Mouse (Mus musculus): ENCODE measurements around the gene Cabin1. TPM values are rescaled to one million over a fixed set of nuclear protein-coding genes. Genes with fewer than 3 reads are reported as not detected.

The Cabin1 gene
- polyA plus RNA-seq, 1 experiment: 19.7 TPM

DNA sequence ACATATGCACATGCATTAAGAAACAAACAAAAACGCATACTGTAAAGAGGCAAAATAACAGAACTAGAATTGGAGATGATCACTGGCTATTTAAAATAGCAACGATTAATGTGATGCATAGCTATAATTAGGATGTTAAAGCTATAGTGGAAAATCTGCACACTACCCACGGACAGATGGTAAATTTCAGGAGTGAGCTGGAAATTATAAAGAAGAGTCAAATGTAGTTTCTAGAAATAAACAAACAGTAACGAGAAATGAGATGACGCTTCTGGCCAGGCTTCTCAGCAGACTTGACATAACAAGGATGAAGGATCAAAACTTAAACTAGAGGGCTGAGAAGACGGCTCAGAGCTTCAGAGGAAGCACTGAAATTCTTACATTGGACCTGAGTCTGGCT, 62.9 kb downstream of the Cabin1 start:
- H3K36me3 ChIP-seq (ENCODE audit: control insufficient read depth, insufficient read depth, low read length): peaks cover 4% of the 10 kb centered on the region
- no peak for TF ChIP-seq POLR2A (IDR thresholded peaks at IDR 0.05; ENCODE audit: control insufficient read depth, low read depth, low read length)
- TF ChIP-seq CTCF (IDR thresholded peaks at IDR 0.05; ENCODE audit: control insufficient read depth, insufficient read depth, insufficient replicate concordance, low read depth, low read length): no peak
- H3K27me3 ChIP-seq (ENCODE audit: control insufficient read depth, insufficient read depth, low read length): no peaks in the 10 kb centered on the region
- H3K4me3 ChIP-seq (ENCODE audit: control insufficient read depth, low read depth, low read length): no peak overlapping the region
- no peaks in the 10 kb centered on the region for H3K4me1 ChIP-seq (ENCODE audit: control insufficient read depth, insufficient read depth, low read length)
- H3K27ac ChIP-seq (ENCODE audit: control insufficient read depth, insufficient read depth, low read depth, low read length): no peak overlapping the region

DNA sequence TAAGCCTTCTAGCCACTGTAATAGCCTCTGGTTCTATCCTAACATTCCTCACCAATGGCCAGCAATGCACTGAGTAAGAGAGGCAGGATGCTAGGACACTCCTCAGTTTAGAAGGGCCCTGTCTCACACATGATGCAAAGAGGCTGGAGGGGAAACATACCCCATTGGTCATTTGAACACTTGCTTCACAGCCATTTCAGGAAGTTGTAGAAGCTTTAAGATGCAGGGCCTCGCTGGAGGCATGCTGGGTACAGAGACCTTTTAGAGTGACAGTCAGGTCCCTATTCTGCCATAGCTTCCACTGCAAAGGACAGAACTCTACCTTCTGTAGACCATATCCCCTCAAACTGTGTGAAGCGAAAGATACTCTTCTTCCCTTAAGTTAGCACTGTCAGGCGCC, 66.4 kb downstream of the Cabin1 start:
- Histone ChIP-seq H3K27ac (ENCODE audit: control insufficient read depth, insufficient read depth, low read depth, low read length) (no peak overlapping the region), H3K27me3 (ENCODE audit: control insufficient read depth, insufficient read depth, low read length) (no peaks in the 10 kb centered on the region), H3K4me3 (ENCODE audit: control insufficient read depth, low read depth, low read length) (no peak overlapping the region), H3K36me3 (ENCODE audit: control insufficient read depth, insufficient read depth, low read length) (peaks cover 3% of the 10 kb centered on the region), H3K4me1 (ENCODE audit: control insufficient read depth, insufficient read depth, low read length) (no peaks in the 10 kb centered on the region)
- TF ChIP-seq CTCF (IDR thresholded peaks at IDR 0.05; ENCODE audit: control insufficient read depth, insufficient read depth, insufficient replicate concordance, low read depth, low read length): no peak
- TF ChIP-seq POLR2A (IDR thresholded peaks at IDR 0.05; ENCODE audit: control insufficient read depth, low read depth, low read length): no peak

DNA sequence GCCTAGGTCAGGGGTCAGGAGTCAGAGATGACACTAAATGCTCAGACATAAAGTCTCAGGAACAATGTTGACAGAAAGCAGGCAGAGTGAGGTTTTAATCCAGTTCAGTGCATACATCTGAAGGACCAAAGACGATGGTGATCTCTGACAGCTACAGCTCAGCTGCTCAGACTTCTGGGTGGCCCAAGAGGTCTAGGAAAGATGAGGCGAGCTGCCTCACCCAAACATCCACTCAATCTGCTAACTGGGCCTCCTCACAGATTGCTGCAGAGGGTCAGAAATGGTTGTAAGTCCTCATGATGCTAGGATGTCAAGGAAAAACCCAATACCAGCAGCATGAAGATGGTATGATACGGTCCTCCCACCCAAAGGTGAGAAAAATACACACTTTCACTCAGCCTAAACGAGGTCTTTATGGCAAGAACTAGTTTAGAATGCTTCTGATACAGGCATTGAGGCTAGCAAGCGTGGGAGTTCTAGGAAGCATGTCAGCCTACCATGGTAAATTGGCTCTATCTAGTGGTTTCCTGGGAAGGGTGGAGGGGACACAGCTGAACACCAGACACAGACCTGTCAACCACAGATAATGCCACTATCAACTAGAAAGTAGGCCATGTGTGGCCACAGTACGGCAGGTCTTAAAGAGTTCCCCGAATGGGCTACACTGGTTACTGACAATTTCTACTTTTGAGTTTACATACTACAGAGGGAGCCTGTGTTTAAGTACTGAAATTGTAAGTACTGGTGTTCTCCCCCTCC, 67.4 kb downstream of the Cabin1 start:
- no peak overlapping the region for H3K27ac ChIP-seq (ENCODE audit: control insufficient read depth, insufficient read depth, low read depth, low read length)
- H3K4me1 ChIP-seq (ENCODE audit: control insufficient read depth, insufficient read depth, low read length): no peaks in the 10 kb centered on the region
- TF ChIP-seq CTCF (IDR thresholded peaks at IDR 0.05; ENCODE audit: control insufficient read depth, insufficient read depth, insufficient replicate concordance, low read depth, low read length): no peak
- TF ChIP-seq POLR2A (IDR thresholded peaks at IDR 0.05; ENCODE audit: control insufficient read depth, low read depth, low read length): no peak
- peaks cover 2% of the 10 kb centered on the region for H3K36me3 ChIP-seq (ENCODE audit: control insufficient read depth, insufficient read depth, low read length)
- no peaks in the 10 kb centered on the region for H3K27me3 ChIP-seq (ENCODE audit: control insufficient read depth, insufficient read depth, low read length)
- H3K4me3 ChIP-seq (ENCODE audit: control insufficient read depth, low read depth, low read length): no peak overlapping the region

DNA sequence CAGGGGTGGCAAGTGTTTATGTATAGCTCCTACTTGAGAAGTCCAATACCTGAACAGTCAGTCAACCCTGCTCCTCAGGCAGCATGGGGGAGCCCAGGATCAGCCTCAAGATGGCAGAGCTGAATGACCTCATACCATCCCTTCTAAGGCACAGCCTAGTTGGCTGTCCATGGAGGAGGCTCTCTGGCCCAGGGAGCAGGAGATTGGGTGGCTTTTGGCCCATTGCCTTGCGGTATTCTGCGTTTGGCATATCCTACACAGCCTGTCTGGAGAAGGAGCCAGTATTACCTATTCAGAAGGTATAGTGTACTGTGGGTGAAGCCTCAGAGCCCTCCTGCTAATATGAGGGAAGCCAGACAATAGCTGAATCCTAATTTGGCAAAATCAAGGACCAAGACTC, 68.6 kb downstream of the Cabin1 start:
- no peak overlapping the region for H3K4me3 ChIP-seq (ENCODE audit: control insufficient read depth, low read depth, low read length)
- no peak overlapping the region for H3K27ac ChIP-seq (ENCODE audit: control insufficient read depth, insufficient read depth, low read depth, low read length)
- H3K4me1 ChIP-seq (ENCODE audit: control insufficient read depth, insufficient read depth, low read length): no peaks in the 10 kb centered on the region
- no peaks in the 10 kb centered on the region; the same call in none of the 2 replicates for H3K36me3 ChIP-seq (ENCODE audit: control insufficient read depth, insufficient read depth, low read length)
- TF ChIP-seq CTCF (IDR thresholded peaks at IDR 0.05; ENCODE audit: control insufficient read depth, insufficient read depth, insufficient replicate concordance, low read depth, low read length): no peak
- TF ChIP-seq POLR2A (IDR thresholded peaks at IDR 0.05; ENCODE audit: control insufficient read depth, low read depth, low read length): no peak
- H3K27me3 ChIP-seq (ENCODE audit: control insufficient read depth, insufficient read depth, low read length): no peaks in the 10 kb centered on the region

DNA sequence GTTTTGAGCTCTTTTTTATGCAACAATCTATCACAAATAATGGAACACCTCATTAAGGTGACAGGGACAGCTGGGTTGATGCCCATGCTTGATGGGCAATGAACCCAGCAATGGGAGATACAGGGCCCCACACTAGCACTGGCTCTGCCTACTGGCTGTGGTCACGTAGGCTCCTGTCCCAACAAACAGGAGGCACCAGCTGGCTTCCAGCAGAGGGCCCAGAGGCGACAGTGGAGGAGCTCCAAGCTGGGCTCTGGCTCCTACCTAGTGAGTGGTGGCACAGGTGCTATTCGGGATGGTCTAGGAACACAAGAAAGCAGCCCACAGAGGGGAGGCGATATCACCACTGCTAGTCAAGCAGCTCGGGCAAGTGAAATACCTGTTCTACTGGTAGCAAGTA, 69.1 kb downstream of the Cabin1 start:
- TF ChIP-seq CTCF (IDR thresholded peaks at IDR 0.05; ENCODE audit: control insufficient read depth, insufficient read depth, insufficient replicate concordance, low read depth, low read length): no peak
- no peak for TF ChIP-seq POLR2A (IDR thresholded peaks at IDR 0.05; ENCODE audit: control insufficient read depth, low read depth, low read length)
- H3K4me1 ChIP-seq (ENCODE audit: control insufficient read depth, insufficient read depth, low read length): no peaks in the 10 kb centered on the region
- H3K27ac ChIP-seq (ENCODE audit: control insufficient read depth, insufficient read depth, low read depth, low read length): no peak overlapping the region
- H3K36me3 ChIP-seq (ENCODE audit: control insufficient read depth, insufficient read depth, low read length): no peaks in the 10 kb centered on the region; the same call in none of the 2 replicates
- H3K27me3 ChIP-seq (ENCODE audit: control insufficient read depth, insufficient read depth, low read length): no peaks in the 10 kb centered on the region
- H3K4me3 ChIP-seq (ENCODE audit: control insufficient read depth, low read depth, low read length): no peak overlapping the region

DNA sequence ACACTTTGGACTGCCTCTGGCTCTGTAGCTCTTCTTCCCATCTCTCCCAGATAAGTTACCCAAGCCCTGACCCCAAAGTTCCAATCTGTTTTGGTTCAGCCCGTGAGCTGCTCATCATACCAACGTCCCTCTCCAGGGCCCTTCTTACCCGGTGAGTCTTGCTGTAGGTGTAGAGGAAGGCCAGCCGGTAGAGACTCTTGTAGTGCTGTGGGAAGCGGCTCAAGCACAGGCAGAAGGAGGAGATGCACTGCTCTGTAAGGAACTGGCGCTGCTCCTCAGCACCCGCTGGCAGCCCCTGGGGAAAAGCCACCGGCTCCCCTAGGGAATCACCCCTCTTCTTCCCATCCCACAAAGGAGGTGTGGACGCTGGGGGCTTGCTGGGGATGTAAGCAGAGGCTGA, 69.6 kb downstream of the Cabin1 start:
- no peaks in the 10 kb centered on the region for H3K27me3 ChIP-seq (ENCODE audit: control insufficient read depth, insufficient read depth, low read length)
- H3K36me3 ChIP-seq (ENCODE audit: control insufficient read depth, insufficient read depth, low read length): no peaks in the 10 kb centered on the region; the same call in none of the 2 replicates
- TF ChIP-seq POLR2A (IDR thresholded peaks at IDR 0.05; ENCODE audit: control insufficient read depth, low read depth, low read length): no peak
- TF ChIP-seq CTCF (IDR thresholded peaks at IDR 0.05; ENCODE audit: control insufficient read depth, insufficient read depth, insufficient replicate concordance, low read depth, low read length): no peak
- no peak overlapping the region for H3K27ac ChIP-seq (ENCODE audit: control insufficient read depth, insufficient read depth, low read depth, low read length)
- H3K4me1 ChIP-seq (ENCODE audit: control insufficient read depth, insufficient read depth, low read length): no peaks in the 10 kb centered on the region
- H3K4me3 ChIP-seq (ENCODE audit: control insufficient read depth, low read depth, low read length): no peak overlapping the region

DNA sequence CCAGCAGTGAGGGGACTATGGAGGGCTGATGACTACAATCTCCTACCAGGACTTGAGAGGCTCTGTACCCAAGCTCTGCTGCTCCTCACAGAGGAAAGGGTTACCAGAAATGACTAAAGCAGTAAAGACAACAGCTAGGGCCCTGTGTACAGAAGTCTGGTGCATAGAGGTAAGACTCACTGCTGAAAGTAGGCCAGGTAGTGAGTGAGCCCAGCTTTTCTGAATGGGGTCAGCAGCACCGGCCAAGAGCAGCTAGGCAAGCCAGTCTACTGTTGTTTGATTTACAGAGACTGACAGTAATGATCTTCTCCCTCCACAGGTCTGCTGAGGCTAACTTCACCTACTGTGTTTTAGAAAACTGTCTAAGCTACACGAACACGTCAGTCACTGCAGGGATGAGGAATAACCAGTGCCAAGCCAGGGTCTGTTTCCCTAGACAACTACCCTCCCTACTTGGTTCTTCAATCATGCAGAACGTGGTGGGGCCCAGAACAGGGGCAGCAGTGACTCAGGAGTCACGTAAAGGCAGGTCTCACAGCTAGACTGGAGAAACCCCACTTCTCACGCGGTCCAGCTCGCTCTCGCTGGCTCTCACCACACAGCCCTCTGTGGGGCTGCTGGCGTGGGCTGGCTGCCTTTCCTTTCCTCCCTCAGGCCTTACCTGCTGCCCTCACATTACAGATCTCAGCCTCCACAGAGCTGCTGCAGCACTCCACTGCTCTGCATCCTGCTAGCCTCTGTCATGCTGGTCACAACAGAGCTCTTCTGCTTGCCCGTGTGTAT, 70.5 kb downstream of the Cabin1 start:
- Histone ChIP-seq H3K36me3 (ENCODE audit: control insufficient read depth, insufficient read depth, low read length) (no peaks in the 10 kb centered on the region; the same call in none of the 2 replicates), H3K27me3 (ENCODE audit: control insufficient read depth, insufficient read depth, low read length) (no peaks in the 10 kb centered on the region), H3K4me1 (ENCODE audit: control insufficient read depth, insufficient read depth, low read length) (no peaks in the 10 kb centered on the region), H3K4me3 (ENCODE audit: control insufficient read depth, low read depth, low read length) (no peak overlapping the region), H3K27ac (ENCODE audit: control insufficient read depth, insufficient read depth, low read depth, low read length) (no peak overlapping the region)
- TF ChIP-seq POLR2A (IDR thresholded peaks at IDR 0.05; ENCODE audit: control insufficient read depth, low read depth, low read length): no peak
- TF ChIP-seq CTCF (IDR thresholded peaks at IDR 0.05; ENCODE audit: control insufficient read depth, insufficient read depth, insufficient replicate concordance, low read depth, low read length): no peak
